Mouse (Mus musculus) spleen, adult 10 weeks (tissue): ENCODE results near the gene Adgrv1. TPM values are rescaled to one million over a fixed set of nuclear protein-coding genes. Genes with fewer than 3 reads are reported as not detected.

Source experiments
- polyA plus RNA-seq: library from polyadenylated mRNA; stranded (reverse); fragments of 350-450 nt; fragmentation: Illumina TruSeq; extraction: RNeasy Lipid Tissue Mini Kit (QIAGEN cat#74804); gene quantifications from one replicate; pipeline ENCODE4 v1.2.3, GENCODE M21; 2015; ENCODE audit warnings: low replicate concordance; ENCODE audit not compliant: insufficient read depth

Gene Adgrv1
- polyA plus RNA-seq, result 0.76 TPM

DNA sequence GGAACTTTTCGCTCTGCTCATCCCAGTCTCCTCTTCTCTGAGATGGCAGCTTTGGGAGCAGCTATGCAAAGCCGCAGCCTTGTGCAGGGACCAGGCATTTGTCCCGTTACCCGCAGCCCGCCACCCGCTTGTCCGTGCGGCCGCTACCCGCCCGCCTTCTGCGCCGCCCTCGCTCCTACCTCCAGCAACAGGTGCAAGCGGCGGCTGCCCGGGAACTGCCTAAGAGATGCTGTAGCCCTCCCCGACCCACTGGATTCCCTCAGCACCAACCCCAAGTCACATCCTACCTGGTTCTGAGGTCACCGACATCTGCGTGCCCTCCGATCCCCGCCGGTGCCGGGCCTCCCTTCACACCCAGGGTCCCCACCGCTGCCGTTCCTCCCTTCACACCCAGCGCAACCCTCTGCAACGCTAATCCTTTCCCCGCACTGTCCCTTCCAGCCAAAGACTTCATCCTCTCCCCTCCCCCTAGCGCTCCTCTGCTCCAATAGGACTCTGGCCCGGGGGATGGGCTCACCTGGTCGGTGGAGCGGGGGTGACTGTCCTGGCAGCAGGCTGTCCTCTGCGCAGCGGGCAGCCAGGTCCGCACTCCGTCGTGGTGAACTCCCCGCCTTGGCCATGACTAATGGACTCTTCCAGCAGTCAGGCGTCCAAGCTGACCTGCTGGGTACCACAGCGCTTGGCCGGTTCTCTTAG lies at the start of gene Adgrv1:
Gene Adgrv1, minus strand, starts transcription at position 435 of the 696 bp plus-strand sequence.

DNA sequence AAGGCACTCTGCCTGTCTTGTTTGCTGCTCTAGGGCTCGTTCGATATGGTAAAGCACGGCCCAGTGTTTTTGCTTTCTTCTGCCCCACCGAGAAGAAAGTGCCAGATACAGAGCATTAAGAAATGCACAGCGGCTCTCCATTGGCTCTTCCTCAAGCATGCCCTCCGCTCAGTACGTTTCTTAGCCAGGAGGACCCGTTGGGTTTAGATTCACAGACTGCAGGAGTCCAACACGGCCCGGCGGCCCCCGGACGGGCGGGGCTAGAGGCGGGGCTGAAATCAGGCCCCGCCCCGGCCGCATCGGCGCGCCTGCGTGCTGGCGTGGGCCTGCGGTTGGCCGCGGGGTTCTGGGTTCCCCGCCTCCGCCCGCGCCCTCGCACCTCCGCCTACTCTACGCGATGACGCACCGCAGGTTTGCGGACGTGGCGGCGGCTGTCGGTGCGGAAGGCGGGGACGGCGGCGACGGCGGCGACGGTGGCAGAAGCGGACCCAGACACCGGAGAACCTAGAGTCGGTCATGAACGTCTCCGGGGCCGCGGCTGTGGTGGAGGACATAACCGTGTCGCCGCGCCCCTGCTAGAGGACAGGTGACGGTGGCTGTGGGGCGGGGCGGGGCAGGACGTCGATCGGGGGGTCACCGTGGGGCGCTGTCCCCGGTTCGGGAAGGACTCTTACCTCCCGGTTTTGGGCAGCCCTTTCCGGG lies 24.5 kb upstream of the Adgrv1 start, which contains the start of gene Lysmd3:
Gene Lysmd3, plus strand, starts transcription at position 313 of the 702 bp plus-strand sequence.

Other genes with a start within 250 kb of the Adgrv1 start
- 37.2 TPM for gene Lysmd3, start 24.5 kb upstream of the Adgrv1 start, polyA plus RNA-seq
- gene Polr3g, start 77.9 kb upstream of the Adgrv1 start, polyA plus RNA-seq, result 14.6 TPM
- 6.6 TPM for gene Mblac2, start 78.2 kb upstream of the Adgrv1 start, polyA plus RNA-seq
- 171 TPM for gene Cetn3, start 149.9 kb upstream of the Adgrv1 start, polyA plus RNA-seq